14 mouse cellular contexts compared by ENCODE assay signal in the genomic region with DNA sequence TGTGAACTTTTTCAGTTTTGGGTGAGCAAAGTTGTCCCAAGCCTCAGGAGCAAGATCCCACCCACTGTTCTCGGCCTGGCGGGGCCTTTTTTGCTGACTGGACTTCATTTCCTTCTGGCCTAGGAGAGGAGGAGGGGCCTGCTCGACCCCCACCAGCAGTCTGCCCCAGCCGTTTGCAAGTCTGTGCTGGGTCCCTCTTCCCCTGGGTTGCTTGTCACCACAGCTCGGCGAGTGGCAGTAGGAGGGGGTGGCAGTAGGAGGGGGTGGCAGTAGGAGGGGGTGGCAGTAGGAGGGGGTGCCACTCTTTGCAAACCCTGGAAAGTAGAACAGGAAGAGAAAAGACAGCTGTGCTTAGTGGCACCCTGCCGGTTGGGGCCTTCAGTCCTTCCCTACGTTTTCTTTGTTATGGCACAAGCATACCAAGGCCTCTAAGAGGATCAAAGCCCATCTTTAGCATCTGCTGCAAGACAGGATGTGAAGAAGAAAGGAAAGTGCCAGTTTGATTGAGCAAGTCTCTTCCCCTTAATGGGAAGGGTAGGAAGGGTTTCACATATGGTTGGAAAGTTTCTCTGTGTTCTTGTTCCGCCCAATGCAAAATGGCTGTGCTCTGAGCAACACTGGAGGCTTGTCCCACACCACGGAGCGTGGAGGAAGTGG. TPM values are rescaled to one million over a fixed set of nuclear protein-coding genes. Genes with fewer than 3 reads are reported as not detected.
DNase-seq lines count a peak whose midpoint lies in the region; ATAC-seq and TF ChIP-seq lines count a peak whose summit lies in the region.
"Had no signal": no experiment of that assay in that cellular context is flagged by ENCODE, and none has a peak within 500 bp of the region (broad histone marks: within the 10 kb centered on the region; RNA-seq: fewer than 3 reads in every experiment).

No protein-coding gene starts in this region.

- H3K9ac ChIP-seq in forebrain, embryonic 11.5 days (ENCODE audit: low read length) = no peak overlapping the region
- H3K9ac ChIP-seq in forebrain, embryonic 15.5 days (replicated peaks) = no peak overlapping the region
- H3K9ac ChIP-seq in lung, embryonic 16.5 days (ENCODE audit: low read length) = no peak overlapping the region
- no peak overlapping the region for H3K9ac ChIP-seq in embryonic facial prominence, embryonic 11.5 days (replicated peaks; ENCODE audit: low read length)
- H3K9ac ChIP-seq: hindbrain, embryonic 15.5 days; limb, embryonic 12.5 days had no signal

- peak; percentile 61; the same call in 1 of the 2 replicates for ATAC-seq in forebrain, embryonic 11.5 days (replicated peaks; ENCODE audit: low FRiP score)
- no peak for ATAC-seq in forebrain, embryonic 15.5 days (replicated peaks)
- peak; percentile 71; the same call in 1 of the 2 replicates for ATAC-seq in lung, embryonic 16.5 days (ENCODE audit: low read depth)
- no peak for ATAC-seq in embryonic facial prominence, embryonic 11.5 days (replicated peaks; ENCODE audit: insufficient number of reproducible peaks, low FRiP score, low TSS enrichment, low read depth)

- no peaks in the 10 kb centered on the region for H3K9me3 ChIP-seq in forebrain, embryonic 11.5 days (ENCODE audit: control insufficient read depth, low read length)
- no peaks in the 10 kb centered on the region for H3K9me3 ChIP-seq in forebrain, embryonic 15.5 days
- H3K9me3 ChIP-seq in lung, embryonic 16.5 days (ENCODE audit: control insufficient read depth, low read length) = no peaks in the 10 kb centered on the region
- H3K9me3 ChIP-seq in embryonic facial prominence, embryonic 11.5 days (replicated peaks; ENCODE audit: control insufficient read depth, low read length) = no peaks in the 10 kb centered on the region
- H3K9me3 ChIP-seq: hindbrain, embryonic 15.5 days; limb, embryonic 12.5 days had no signal

- H3K4me3 ChIP-seq in forebrain, embryonic 11.5 days (ENCODE audit: low read depth, low read length) = no peak overlapping the region
- no peak overlapping the region for H3K4me3 ChIP-seq in forebrain, embryonic 15.5 days
- H3K4me3 ChIP-seq in lung, embryonic 16.5 days (ENCODE audit: low read length) = no peak overlapping the region
- H3K4me3 ChIP-seq in embryonic facial prominence, embryonic 11.5 days (ENCODE audit: low read depth, low read length) = no peak overlapping the region
- H3K4me3 ChIP-seq in thymus, adult 2 months (ENCODE audit: control insufficient read depth, insufficient read depth, low read length) = no peak overlapping the region
- H3K4me3 ChIP-seq: erythroblast, embryonic 14.5 days; hindbrain, embryonic 15.5 days; limb, embryonic 12.5 days had no signal

- no peak overlapping the region for H3K27ac ChIP-seq in forebrain, embryonic 11.5 days (ENCODE audit: low read depth, low read length)
- no peak overlapping the region for H3K27ac ChIP-seq in forebrain, embryonic 15.5 days (replicated peaks)
- H3K27ac ChIP-seq in lung, embryonic 16.5 days (ENCODE audit: low read length) = no peak overlapping the region
- no peak overlapping the region for H3K27ac ChIP-seq in embryonic facial prominence, embryonic 11.5 days (replicated peaks; ENCODE audit: low read depth, low read length)
- H3K27ac ChIP-seq in thymus, adult 2 months (ENCODE audit: control insufficient read depth, insufficient read depth, low read length) = no peak overlapping the region
- H3K27ac ChIP-seq: hindbrain, embryonic 15.5 days; limb, embryonic 12.5 days had no signal

- H3K4me1 ChIP-seq in forebrain, embryonic 11.5 days (replicated peaks; ENCODE audit: control insufficient read depth, insufficient read depth, low read length) = no peaks in the 10 kb centered on the region
- no peaks in the 10 kb centered on the region for H3K4me1 ChIP-seq in forebrain, embryonic 15.5 days
- H3K4me1 ChIP-seq in lung, embryonic 16.5 days (replicated peaks; ENCODE audit: control insufficient read depth, insufficient read depth, low read length) = no peaks in the 10 kb centered on the region
- no peaks in the 10 kb centered on the region for H3K4me1 ChIP-seq in embryonic facial prominence, embryonic 11.5 days (ENCODE audit: control insufficient read depth, insufficient read depth, low read length)
- no peaks in the 10 kb centered on the region for H3K4me1 ChIP-seq in thymus, adult 2 months (replicated peaks; ENCODE audit: control insufficient read depth, insufficient read depth, low read length)
- H3K4me1 ChIP-seq: hindbrain, embryonic 15.5 days; limb, embryonic 12.5 days had no signal

- TF ChIP-seq CTCF in thymus, adult 2 months (IDR thresholded peaks at IDR 0.05; ENCODE audit: borderline replicate concordance, control insufficient read depth, extremely low read depth, insufficient read depth, low read length, poor library complexity) = no peak

- WGBS in forebrain, embryonic 11.5 days = 28% methylated on average over 11 of the region's 11 CpGs
- 20% methylated on average over 11 of the region's 11 CpGs for WGBS in forebrain, embryonic 15.5 days
- 28% methylated on average over 11 of the region's 11 CpGs for WGBS in lung, embryonic 16.5 days
- WGBS in embryonic facial prominence, embryonic 11.5 days = 33% methylated on average over 11 of the region's 11 CpGs
- 25% methylated on average over 11 of the region's 11 CpGs for WGBS in thymus, adult 2 months

- DNase-seq in forebrain, embryonic 11.5 days (ENCODE audit: low spot score) = no peak
- no peak for DNase-seq in lung, adult 18-20 months
- peak; percentile 2 for DNase-seq in embryonic facial prominence, embryonic 11.5 days (ENCODE audit: low spot score)
- peak; percentile 3 for DNase-seq in thymus, adult 2 months
- no peak for DNase-seq in MN1 (ENCODE audit: low spot score)
- DNase-seq in left cerebral cortex, adult 9 months (ENCODE audit: low spot score in 2 of 2) = no peak
- DNase-seq: cerebellum, postnatal 10 days; gastrocnemius, postnatal 10 days had no signal

- no peak overlapping the region for H3K4me2 ChIP-seq in forebrain, embryonic 11.5 days (ENCODE audit: low read depth, low read length, severe bottlenecking)
- no peak overlapping the region for H3K4me2 ChIP-seq in forebrain, embryonic 15.5 days (replicated peaks)
- no peak overlapping the region for H3K4me2 ChIP-seq in lung, embryonic 16.5 days (ENCODE audit: low read depth, low read length)
- H3K4me2 ChIP-seq in embryonic facial prominence, embryonic 11.5 days (ENCODE audit: low read depth, low read length) = no peak overlapping the region
- H3K4me2 ChIP-seq: hindbrain, embryonic 15.5 days; limb, embryonic 12.5 days had no signal

- peaks cover 2% of the 10 kb centered on the region; the same call in 1 of the 2 replicates for H3K27me3 ChIP-seq in forebrain, embryonic 11.5 days (ENCODE audit: control insufficient read depth, insufficient read depth, low read length)
- no peaks in the 10 kb centered on the region for H3K27me3 ChIP-seq in forebrain, embryonic 15.5 days
- no peaks in the 10 kb centered on the region for H3K27me3 ChIP-seq in lung, embryonic 16.5 days (ENCODE audit: control insufficient read depth, insufficient read depth, low read depth, low read length)
- H3K27me3 ChIP-seq in embryonic facial prominence, embryonic 11.5 days (ENCODE audit: control insufficient read depth, insufficient read depth, low read length) = no peaks in the 10 kb centered on the region
- no peaks in the 10 kb centered on the region for H3K27me3 ChIP-seq in thymus, adult 2 months (ENCODE audit: control insufficient read depth, insufficient read depth, low read length)
- H3K27me3 ChIP-seq: hindbrain, embryonic 15.5 days had no signal

- TF ChIP-seq POLR2A in thymus, adult 2 months (IDR thresholded peaks at IDR 0.05; ENCODE audit: control insufficient read depth, extremely low read depth, insufficient read depth, low read length, poor library complexity) = no peak

- H3K36me3 ChIP-seq in forebrain, embryonic 11.5 days (ENCODE audit: control insufficient read depth, insufficient read depth, low read length) = no peaks in the 10 kb centered on the region
- H3K36me3 ChIP-seq in forebrain, embryonic 15.5 days = no peaks in the 10 kb centered on the region
- H3K36me3 ChIP-seq in lung, embryonic 16.5 days (ENCODE audit: control insufficient read depth, insufficient read depth, low read length) = no peaks in the 10 kb centered on the region
- H3K36me3 ChIP-seq in embryonic facial prominence, embryonic 11.5 days (replicated peaks; ENCODE audit: control insufficient read depth, insufficient read depth, low read depth, low read length) = no peaks in the 10 kb centered on the region
- H3K36me3 ChIP-seq in thymus, adult 2 months (ENCODE audit: control insufficient read depth, insufficient read depth, low read length) = no peaks in the 10 kb centered on the region
- H3K36me3 ChIP-seq: hindbrain, embryonic 15.5 days; limb, embryonic 12.5 days had no signal

RNA-seq across cellular contexts. Expression of a gene that starts 8.9 kb away (rescaled TPM):
- 149 and 163 TPM in 2 replicates for polyA plus RNA-seq in forebrain, embryonic 11.5 days (2014; fragmentation: Nextera tagmentation; extraction: Ambion mirVana)
- 112 and 115 TPM in 2 replicates for polyA plus RNA-seq in forebrain, embryonic 15.5 days (2015; fragmentation: Nextera tagmentation; extraction: Ambion mirVana)
- polyA plus RNA-seq in lung, embryonic 16.5 days (2015; fragmentation: Nextera tagmentation; extraction: Ambion mirVana) = 187 and 208 TPM in 2 replicates
- 268 and 299 TPM in 2 replicates for polyA plus RNA-seq in embryonic facial prominence, embryonic 11.5 days (2014; fragmentation: Nextera tagmentation; extraction: Ambion mirVana)
- polyA plus RNA-seq in thymus, adult 2 months (2012; rRNA removed) = 0.96 and 1.2 TPM in 2 replicates

RNA-seq across cellular contexts. Expression of a gene that starts 22.7 kb away (rescaled TPM):
- polyA plus RNA-seq in forebrain, embryonic 11.5 days (2014; fragmentation: Nextera tagmentation; extraction: Ambion mirVana) = 1.2 and 1.6 TPM in 2 replicates
- polyA plus RNA-seq in forebrain, embryonic 15.5 days (2015; fragmentation: Nextera tagmentation; extraction: Ambion mirVana) = 17.5 and 17.7 TPM in 2 replicates
- 3.6 and 4.7 TPM in 2 replicates for polyA plus RNA-seq in lung, embryonic 16.5 days (2015; fragmentation: Nextera tagmentation; extraction: Ambion mirVana)
- 2.4 and 3.1 TPM in 2 replicates for polyA plus RNA-seq in embryonic facial prominence, embryonic 11.5 days (2014; fragmentation: Nextera tagmentation; extraction: Ambion mirVana)
- polyA plus RNA-seq in thymus, adult 2 months (2012; rRNA removed) = 0.12 TPM in 1 of 2 replicates, not detected in the other

RNA-seq across cellular contexts. Expression of a gene that starts 33.6 kb away (rescaled TPM):
- polyA plus RNA-seq in forebrain, embryonic 11.5 days (2014; fragmentation: Nextera tagmentation; extraction: Ambion mirVana) = 1.1 and 1.2 TPM in 2 replicates
- 1.3 and 1.4 TPM in 2 replicates for polyA plus RNA-seq in forebrain, embryonic 15.5 days (2015; fragmentation: Nextera tagmentation; extraction: Ambion mirVana)
- 7.4 and 21.7 TPM in 2 replicates for polyA plus RNA-seq in lung, embryonic 16.5 days (2015; fragmentation: Nextera tagmentation; extraction: Ambion mirVana)
- polyA plus RNA-seq in embryonic facial prominence, embryonic 11.5 days (2014; fragmentation: Nextera tagmentation; extraction: Ambion mirVana) = 1.9 and 2.6 TPM in 2 replicates
- polyA plus RNA-seq in thymus, adult 2 months (2012; rRNA removed) = not detected in 2 replicates
- polyA plus RNA-seq: erythroblast, embryonic 14.5 days; urinary bladder, adult 2 months had no signal

RNA-seq across cellular contexts. Expression of a gene that starts 34.3 kb away (rescaled TPM):
- polyA plus RNA-seq in forebrain, embryonic 11.5 days (2014; fragmentation: Nextera tagmentation; extraction: Ambion mirVana) = 135 and 136 TPM in 2 replicates
- polyA plus RNA-seq in forebrain, embryonic 15.5 days (2015; fragmentation: Nextera tagmentation; extraction: Ambion mirVana) = 199 and 201 TPM in 2 replicates
- 79.2 and 82.0 TPM in 2 replicates for polyA plus RNA-seq in lung, embryonic 16.5 days (2015; fragmentation: Nextera tagmentation; extraction: Ambion mirVana)
- 90.5 and 96.0 TPM in 2 replicates for polyA plus RNA-seq in embryonic facial prominence, embryonic 11.5 days (2014; fragmentation: Nextera tagmentation; extraction: Ambion mirVana)
- 1.5 and 2.1 TPM in 2 replicates for polyA plus RNA-seq in thymus, adult 2 months (2012; rRNA removed)

RNA-seq across cellular contexts. Expression of a gene that starts 42.2 kb away (rescaled TPM):
- 117 and 126 TPM in 2 replicates for polyA plus RNA-seq in forebrain, embryonic 11.5 days (2014; fragmentation: Nextera tagmentation; extraction: Ambion mirVana)
- 138 and 141 TPM in 2 replicates for polyA plus RNA-seq in forebrain, embryonic 15.5 days (2015; fragmentation: Nextera tagmentation; extraction: Ambion mirVana)
- polyA plus RNA-seq in lung, embryonic 16.5 days (2015; fragmentation: Nextera tagmentation; extraction: Ambion mirVana) = 165 and 173 TPM in 2 replicates
- polyA plus RNA-seq in embryonic facial prominence, embryonic 11.5 days (2014; fragmentation: Nextera tagmentation; extraction: Ambion mirVana) = 93.9 and 103 TPM in 2 replicates
- polyA plus RNA-seq in thymus, adult 2 months (2012; rRNA removed) = not detected in 2 replicates

Comparison
In these comparisons a context has a peak if more than half of its experiments do, and no peak if none do; other contexts are left out.
1. ATAC-seq: peak in forebrain, embryonic 11.5 days (single experiment) and lung, embryonic 16.5 days (single experiment); none in forebrain, embryonic 15.5 days (single experiment) and embryonic facial prominence, embryonic 11.5 days (single experiment).
2. DNase-seq: peak in embryonic facial prominence, embryonic 11.5 days (single experiment) and thymus, adult 2 months (single experiment); none in forebrain, embryonic 11.5 days (single experiment), lung, adult 18-20 months (0 of 2), MN1 (single experiment) and left cerebral cortex, adult 9 months (0 of 2).
3. RNA of a gene that starts 8.9 kb away (polyA plus RNA-seq): 268 to 299 TPM in embryonic facial prominence, embryonic 11.5 days, 187 to 208 TPM in lung, embryonic 16.5 days, 149 to 163 TPM in forebrain, embryonic 11.5 days and 112 to 115 TPM in forebrain, embryonic 15.5 days; 0.96 to 1.2 TPM in thymus, adult 2 months; every median in the first group is over 10 times any median in the second.